Mouse (Mus musculus): ENCODE results near the gene Son. TPM values are rescaled to one million over a fixed set of nuclear protein-coding genes. Genes with fewer than 3 reads are reported as not detected.

Son gene
- polyA plus RNA-seq, 1 experiment from 2014 or later = 45.4 TPM

DNA sequence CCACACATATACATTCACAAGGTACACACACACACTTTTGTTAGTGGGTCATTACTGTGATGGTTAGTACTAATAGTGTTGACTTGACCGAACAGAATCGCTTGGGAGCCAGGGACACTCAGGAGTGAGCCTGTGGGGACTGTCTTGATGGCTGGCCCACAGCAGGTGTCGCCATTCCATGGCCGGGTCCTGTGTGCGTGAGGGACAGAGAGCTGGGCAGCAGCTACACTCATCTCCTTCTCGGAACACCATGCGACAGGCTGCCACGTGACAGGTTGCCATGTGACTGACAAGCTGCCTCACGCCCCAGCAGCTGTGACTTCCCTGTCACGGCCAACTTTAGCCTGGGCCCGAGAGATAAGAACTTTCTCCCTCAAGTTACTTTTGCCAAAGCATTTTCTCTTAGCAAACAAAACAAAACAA, 69.6 kb downstream of the Son start:
- H3K4me3 ChIP-seq (ENCODE audit: low read depth, low read length) = no peak overlapping the region
- H3K4me2 ChIP-seq (ENCODE audit: low read depth, low read length) = no peak overlapping the region
- peak; percentile 84 for DNase-seq
- peaks cover 8% of the 10 kb centered on the region; the same call in 1 of the 2 replicates for H3K4me1 ChIP-seq (ENCODE audit: insufficient read depth)
- WGBS (ENCODE audit: insufficient replicate concordance) = 55% methylated on average over 11 of the region's 11 CpGs
- H3K27ac ChIP-seq (ENCODE audit: low read depth) = peak overlapping the region; percentile 52
- no peaks in the 10 kb centered on the region for H3K9me3 ChIP-seq (ENCODE audit: low read length)
- peaks cover 33% of the 10 kb centered on the region for H3K36me3 ChIP-seq (replicated peaks; ENCODE audit: insufficient read depth, low read length)
- no peak overlapping the region for H3K9ac ChIP-seq (replicated peaks)
- peak; percentile 99 for ATAC-seq
- no peaks in the 10 kb centered on the region for H3K27me3 ChIP-seq (ENCODE audit: insufficient read depth, low read length)
- TF ChIP-seq EP300 (IDR thresholded peaks at IDR 0.05; ENCODE audit: low read depth) = peak; percentile 96
- TF ChIP-seq CTCF (IDR thresholded peaks at IDR 0.05; ENCODE audit: low read depth) = peak; percentile 61

DNA sequence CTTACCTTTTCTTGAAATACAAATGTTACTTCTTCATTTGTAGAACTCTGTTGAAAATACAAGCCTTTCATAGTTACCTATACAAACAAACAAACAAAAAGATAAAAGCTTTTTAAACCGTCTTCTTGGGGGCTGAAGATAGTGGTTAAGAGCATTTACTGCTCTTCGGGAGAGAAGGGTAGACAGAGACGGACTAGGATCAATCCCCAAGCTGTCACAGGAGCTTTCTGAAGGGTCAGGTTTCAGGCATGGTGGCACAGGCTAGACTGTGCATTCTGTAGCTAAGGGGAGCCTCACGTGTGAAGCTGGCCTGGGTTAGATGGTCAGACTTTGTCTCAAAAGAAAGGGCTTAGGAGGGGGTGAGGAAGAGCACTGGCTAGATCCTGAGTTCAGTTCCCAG, 70.1 kb downstream of the Son start:
- H3K9ac ChIP-seq (replicated peaks) = no peak overlapping the region
- no peak for DNase-seq
- peak; percentile 71 for ATAC-seq
- H3K27ac ChIP-seq (ENCODE audit: low read depth) = peak overlapping the region; percentile 95
- H3K27me3 ChIP-seq (ENCODE audit: insufficient read depth, low read length) = no peaks in the 10 kb centered on the region
- peaks cover 28% of the 10 kb centered on the region for H3K36me3 ChIP-seq (replicated peaks; ENCODE audit: insufficient read depth, low read length)
- H3K4me1 ChIP-seq (ENCODE audit: insufficient read depth) = peaks cover 8% of the 10 kb centered on the region; the same call in 1 of the 2 replicates
- TF ChIP-seq EP300 (IDR thresholded peaks at IDR 0.05; ENCODE audit: low read depth) (no peak), CTCF (IDR thresholded peaks at IDR 0.05; ENCODE audit: low read depth) (no peak)
- peak overlapping the region; percentile 30; the same call in 1 of the 2 replicates for H3K4me2 ChIP-seq (ENCODE audit: low read depth, low read length)
- H3K9me3 ChIP-seq (ENCODE audit: low read length) = no peaks in the 10 kb centered on the region
- H3K4me3 ChIP-seq (ENCODE audit: low read depth, low read length) = no peak overlapping the region
- WGBS (ENCODE audit: insufficient replicate concordance) = 56% methylated on average over 4 of the region's 4 CpGs

DNA sequence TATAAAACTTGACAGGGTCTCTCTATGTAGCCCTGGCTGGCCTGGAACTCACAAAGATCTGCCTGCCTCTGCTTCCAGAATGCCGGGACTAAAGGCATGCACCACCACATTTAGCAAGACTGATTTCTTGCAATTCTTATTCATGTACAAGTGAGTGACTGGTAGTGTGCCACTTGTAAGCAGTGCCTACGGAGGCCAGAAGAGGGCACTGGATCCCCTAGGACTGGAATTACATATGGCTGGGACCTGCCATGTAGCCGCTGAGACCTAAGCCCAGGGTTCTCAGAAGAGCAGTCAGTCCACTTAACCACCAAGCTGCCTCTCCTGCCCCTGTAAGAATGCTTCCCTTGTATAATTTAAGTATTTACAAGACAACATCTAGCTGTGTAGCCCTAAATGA, 76.9 kb downstream of the Son start:
- no peaks in the 10 kb centered on the region for H3K9me3 ChIP-seq (ENCODE audit: low read length)
- WGBS (ENCODE audit: insufficient replicate concordance) = 53% methylated on average over 3 of the region's 3 CpGs
- H3K27ac ChIP-seq (ENCODE audit: low read depth) = no peak overlapping the region
- H3K4me2 ChIP-seq (ENCODE audit: low read depth, low read length) = no peak overlapping the region
- no peaks in the 10 kb centered on the region for H3K27me3 ChIP-seq (ENCODE audit: insufficient read depth, low read length)
- peak; percentile 74 for DNase-seq
- H3K36me3 ChIP-seq (replicated peaks; ENCODE audit: insufficient read depth, low read length) = peaks cover 2% of the 10 kb centered on the region
- peaks cover 13% of the 10 kb centered on the region for H3K4me1 ChIP-seq (ENCODE audit: insufficient read depth)
- peak; percentile 88 for TF ChIP-seq CTCF (IDR thresholded peaks at IDR 0.05; ENCODE audit: low read depth)
- no peak for TF ChIP-seq EP300 (IDR thresholded peaks at IDR 0.05; ENCODE audit: low read depth)
- no peak for ATAC-seq
- H3K9ac ChIP-seq (replicated peaks) = no peak overlapping the region
- no peak overlapping the region for H3K4me3 ChIP-seq (ENCODE audit: low read depth, low read length)

DNA sequence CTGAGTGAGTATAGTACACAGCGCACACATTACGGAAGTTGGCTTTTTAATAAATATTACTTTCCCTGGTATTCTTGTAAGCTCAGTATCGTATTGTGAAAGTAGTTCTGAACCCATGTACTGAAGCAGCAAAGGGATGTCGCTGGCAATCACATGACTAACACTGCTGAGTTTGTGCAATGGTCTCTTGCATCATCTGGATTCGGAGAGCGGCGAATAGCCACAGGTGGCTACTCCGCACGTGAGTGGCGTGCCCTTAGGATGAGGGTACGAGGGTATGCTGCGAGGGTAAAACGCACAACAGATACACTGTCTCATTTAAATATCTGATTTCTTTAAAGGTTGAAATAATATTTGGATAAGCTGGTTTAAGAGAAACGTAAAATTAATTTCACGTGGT, 80.1 kb downstream of the Son start:
- no peak overlapping the region; the same call in 1 of the 2 replicates for H3K9ac ChIP-seq (replicated peaks)

DNA sequence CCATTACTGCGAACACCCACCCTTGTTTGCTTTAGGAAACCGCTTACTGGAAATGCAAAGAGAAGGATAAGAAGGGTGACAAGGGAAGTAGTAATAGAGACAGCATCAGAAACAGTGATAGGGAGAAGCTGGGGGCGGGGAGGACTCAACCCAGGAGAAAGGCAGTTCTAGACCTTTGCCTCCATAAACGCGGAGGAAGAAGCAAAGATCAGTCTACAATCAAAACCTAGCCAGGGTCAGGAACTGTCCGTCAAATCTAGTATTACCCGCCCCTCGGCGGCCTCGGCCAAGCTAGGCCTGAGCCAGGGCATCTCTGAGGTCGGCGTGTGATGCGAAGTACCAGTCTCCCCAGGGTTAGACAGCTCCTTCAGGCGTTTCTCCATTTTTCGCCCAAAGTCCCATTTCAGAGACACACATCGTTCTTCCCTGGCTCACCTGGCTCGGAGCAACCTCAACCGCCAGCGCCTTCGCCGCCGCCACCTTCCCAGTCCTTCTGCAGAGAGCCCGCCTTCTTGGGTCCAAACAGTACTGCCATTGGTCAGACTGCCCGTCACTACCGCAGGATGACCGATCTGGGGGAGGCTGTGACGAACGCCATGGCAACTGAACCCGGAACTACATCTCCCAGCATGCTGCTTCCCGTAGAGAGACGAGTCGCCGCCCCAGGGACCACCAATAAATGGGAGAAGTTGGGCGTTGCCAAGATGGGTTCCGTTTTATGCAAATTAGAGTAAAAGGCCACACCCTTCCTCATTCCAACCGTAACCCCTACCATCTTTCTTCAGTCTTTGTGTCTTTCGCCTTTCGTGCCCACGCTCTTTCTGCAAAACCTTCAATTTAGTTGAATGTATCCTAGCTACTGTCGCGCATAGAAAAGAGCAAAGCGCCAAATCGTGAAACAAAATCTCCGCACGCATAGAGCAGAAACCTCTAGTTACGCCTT, 81.1 kb downstream of the Son start, which contains the start of gene Cryzl1:
Cryzl1 (minus strand) TSS at position 853 of the 943 bp plus-strand sequence.
- H3K36me3 ChIP-seq (replicated peaks; ENCODE audit: insufficient read depth, low read length) = no peaks in the 10 kb centered on the region
- H3K27me3 ChIP-seq (ENCODE audit: insufficient read depth, low read length) = peaks cover 13% of the 10 kb centered on the region
- H3K9me3 ChIP-seq (ENCODE audit: low read length) = no peaks in the 10 kb centered on the region
- H3K27ac ChIP-seq (ENCODE audit: low read depth) = peak within 1 kb of the TSS; percentile 88
- 2% methylated on average over 46 of the region's 46 CpGs for WGBS (ENCODE audit: insufficient replicate concordance)
- H3K4me1 ChIP-seq (ENCODE audit: insufficient read depth) = peaks cover 18% of the 10 kb centered on the region
- H3K4me3 ChIP-seq (ENCODE audit: low read depth, low read length) = peak within 1 kb of the TSS; percentile 85
- DNase-seq (peak; percentile 95), ATAC-seq (peak; percentile 92)
- peak within 1 kb of the TSS; percentile 74 for H3K9ac ChIP-seq (replicated peaks)
- TF ChIP-seq EP300 (IDR thresholded peaks at IDR 0.05; ENCODE audit: low read depth) = no peak; the same call in 1 of the 2 replicates
- no peak for TF ChIP-seq CTCF (IDR thresholded peaks at IDR 0.05; ENCODE audit: low read depth)
- H3K4me2 ChIP-seq (ENCODE audit: low read depth, low read length) = peak within 1 kb of the TSS; percentile 95

More for the DNA sequence above, 80.1 kb downstream of the Son start:
- peak overlapping the region; percentile 85 for H3K4me3 ChIP-seq (ENCODE audit: low read depth, low read length)
- H3K27me3 ChIP-seq (ENCODE audit: insufficient read depth, low read length) = peaks cover 13% of the 10 kb centered on the region
- ATAC-seq (no peak), DNase-seq (peak; percentile 72)
- peak; percentile 60; the same call in 1 of the 2 replicates for TF ChIP-seq EP300 (IDR thresholded peaks at IDR 0.05; ENCODE audit: low read depth)
- no peak for TF ChIP-seq CTCF (IDR thresholded peaks at IDR 0.05; ENCODE audit: low read depth)
- H3K27ac ChIP-seq (ENCODE audit: low read depth) = peak overlapping the region; percentile 88
- H3K9me3 ChIP-seq (ENCODE audit: low read length) = no peaks in the 10 kb centered on the region
- peak overlapping the region; percentile 95 for H3K4me2 ChIP-seq (ENCODE audit: low read depth, low read length)
- 57% methylated on average over 15 of the region's 15 CpGs for WGBS (ENCODE audit: insufficient replicate concordance)
- H3K4me1 ChIP-seq (ENCODE audit: insufficient read depth) = peaks cover 18% of the 10 kb centered on the region
- no peaks in the 10 kb centered on the region for H3K36me3 ChIP-seq (replicated peaks; ENCODE audit: insufficient read depth, low read length)

Other genes with a start within 250 kb of the Son start
- gene Il10rb, start 241.3 kb upstream of the Son start, polyA plus RNA-seq (2015; fragmentation: Nextera tagmentation; extraction: Ambion mirVana) = 25.5 and 26.4 TPM in 2 replicates
- gene Ifnar1, start 162.3 kb upstream of the Son start, polyA plus RNA-seq (2015; fragmentation: Nextera tagmentation; extraction: Ambion mirVana) = 16.3 and 16.6 TPM in 2 replicates
- gene Ifngr2, start 100.4 kb upstream of the Son start, polyA plus RNA-seq (2015; fragmentation: Nextera tagmentation; extraction: Ambion mirVana) = 18.2 and 20.8 TPM in 2 replicates
- 8.6 and 9.8 TPM in 2 replicates for gene Tmem50b, start 49.7 kb upstream of the Son start, polyA plus RNA-seq (2015; fragmentation: Nextera tagmentation; extraction: Ambion mirVana)
- 3.6 and 4.3 TPM in 2 replicates for gene Dnajc28, start 28.5 kb upstream of the Son start, polyA plus RNA-seq (2015; fragmentation: Nextera tagmentation; extraction: Ambion mirVana)
- gene Gart, start 554 bp upstream of the Son start, polyA plus RNA-seq (2015; fragmentation: Nextera tagmentation; extraction: Ambion mirVana) = 30.3 and 33.4 TPM in 2 replicates
- gene Donson, start 41.3 kb downstream of the Son start, polyA plus RNA-seq (2015; fragmentation: Nextera tagmentation; extraction: Ambion mirVana) = 12.4 and 14.2 TPM in 2 replicates
- gene Cryzl1, start 81.5 kb downstream of the Son start, polyA plus RNA-seq (2015; fragmentation: Nextera tagmentation; extraction: Ambion mirVana) = 27.3 and 27.4 TPM in 2 replicates
- 17.5 and 19.7 TPM in 2 replicates for gene Itsn1, start 81.8 kb downstream of the Son start, polyA plus RNA-seq (2015; fragmentation: Nextera tagmentation; extraction: Ambion mirVana)

Data from liver, postnatal 0 days (tissue).